Mouse (Mus musculus) naive thymus-derived CD4-positive, alpha-beta T cell, adult 2 months (primary cell): ENCODE measurements around the gene Capn13.
"Not testable (repeated sequence)": the region's sequence is repeated elsewhere in the genome, so short reads cannot be mapped to it uniquely, and the experiment has no call there.

Experiments
- DNase-seq: peaks from one replicate; pipeline ENCODE4 v3.0.0-alpha.2; 2011; ENCODE audit warnings: low read depth

Gene Capn13

GRCm38 (mm10) chr17:73273809-73274208, 126.9 kb downstream of the Capn13 start:
- DNase-seq, result peak; percentile 64

- no peak for DNase-seq
These were observed 128.7 kb downstream of the Capn13 start for GRCm38 (mm10) chr17:73271797-73272600.

DNA sequence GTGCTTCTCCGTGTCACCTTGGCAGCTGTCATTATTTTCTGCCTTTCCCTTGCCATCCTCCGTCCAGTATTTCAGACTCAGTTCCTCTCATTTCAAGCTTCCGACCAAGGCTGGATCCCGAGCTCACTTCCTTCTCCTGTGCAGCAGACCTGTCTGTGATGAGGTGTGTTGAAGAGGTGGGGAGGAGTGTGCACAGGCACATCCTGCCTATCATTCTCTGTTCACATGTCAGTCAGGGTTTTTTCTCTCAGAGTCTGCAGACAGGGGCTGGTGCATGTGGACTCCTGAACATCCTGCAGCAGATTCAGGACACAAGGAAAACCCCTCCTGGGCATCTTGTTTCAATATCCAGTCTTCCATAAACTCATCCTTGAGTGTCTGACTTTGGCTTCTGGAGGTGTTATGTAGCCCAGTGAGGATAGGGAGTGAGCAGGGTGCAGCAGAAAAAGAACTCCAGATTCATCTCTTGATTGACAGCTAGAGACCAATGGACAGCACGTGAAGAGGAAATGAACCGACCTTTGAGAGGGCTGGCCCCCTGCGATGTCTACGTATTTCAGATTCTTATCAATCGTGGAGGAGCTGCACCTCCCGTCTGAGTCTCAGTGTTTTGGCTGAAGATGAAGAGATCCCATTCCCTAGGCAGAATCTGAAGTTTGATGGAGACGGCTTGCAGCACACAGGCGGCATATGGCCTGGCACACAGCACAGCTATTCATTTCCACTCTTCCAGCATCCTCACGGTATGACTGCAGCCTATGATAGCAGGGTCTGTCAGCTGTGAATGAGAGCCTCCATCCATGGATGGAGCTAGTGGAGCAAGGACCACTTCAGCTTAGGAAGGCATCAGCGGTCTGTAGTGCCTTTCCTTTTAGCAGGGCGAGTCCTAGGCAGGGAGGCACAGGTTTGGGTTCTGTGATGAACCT, 129.5 kb downstream of the Capn13 start:
- DNase-seq, result peak; percentile 68

DNA sequence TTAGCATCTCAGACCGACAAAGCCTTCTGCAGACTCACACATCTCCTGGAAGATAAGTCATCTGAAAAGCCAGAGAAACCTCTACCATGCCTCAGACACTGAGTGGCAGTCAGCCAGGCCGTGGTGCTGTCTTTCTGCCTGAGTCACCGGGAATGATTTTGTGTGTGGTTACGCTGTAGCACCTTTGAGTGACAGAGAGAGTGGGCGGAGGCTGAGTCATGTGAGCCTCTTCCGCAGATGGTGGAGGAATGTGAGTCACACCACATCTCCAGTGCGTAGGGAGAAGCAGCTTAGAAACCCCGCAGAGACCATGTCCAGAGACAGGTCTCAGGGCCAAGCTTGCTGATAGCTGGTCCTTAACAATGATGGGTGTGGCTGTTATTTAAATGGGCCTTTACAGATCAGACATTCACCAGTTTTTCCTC, 137.6 kb downstream of the Capn13 start:
- DNase-seq, result peak; percentile 82

GRCm38 (mm10) chr17:73262558-73262957, 138.1 kb downstream of the Capn13 start:
- DNase-seq, result no peak

GRCm38 (mm10) chr17:73259258-73259657, 141.4 kb downstream of the Capn13 start:
- DNase-seq, result not testable (repeated sequence)

- DNase-seq, result peak; percentile 61
These were observed 142.0 kb downstream of the Capn13 start for GRCm38 (mm10) chr17:73258620-73259019.
